Mouse (Mus musculus) liver, embryonic 12.5 days (tissue): ENCODE measurements around the gene Foxa1. TPM values are rescaled to one million over a fixed set of nuclear protein-coding genes. Genes with fewer than 3 reads are reported as not detected.

ENCODE experiments used
- ATAC-seq: fragments of 200-750 bp; cut with Nextera tagmentation; 2 replicates; pipeline ENCODE4 v1.8.0; 2017; ENCODE audit warnings: moderate number of reproducible peaks, mild to moderate bottlenecking, moderate library complexity
- H3K27ac ChIP-seq: fragments of 300-500 bp; sonication (generic); 2 replicates; pipeline ENCODE4 v1.5.1; 2016; ENCODE audit warnings: mild to moderate bottlenecking
- H3K27me3 ChIP-seq: fragments of 300-500 bp; sonication (generic); replicated peaks from 2 replicates; pipeline ENCODE4 v1.6.1; 2016; ENCODE audit warnings: mild to moderate bottlenecking, moderate library complexity
- H3K36me3 ChIP-seq: fragments of 300-500 bp; sonication (generic); 2 replicates; pipeline ENCODE4 v1.6.1; 2016; ENCODE audit warnings: mild to moderate bottlenecking, moderate library complexity
- H3K4me1 ChIP-seq: fragments of 300-500 bp; sonication (generic); 2 replicates; pipeline ENCODE4 v1.6.1; 2016
- H3K4me2 ChIP-seq: fragments of 300-500 bp; sonication (generic); 2 replicates; pipeline ENCODE4 v1.6.1; 2016; ENCODE audit warnings: mild to moderate bottlenecking, moderate library complexity
- H3K4me3 ChIP-seq: fragments of 300-500 bp; sonication (generic); 2 replicates; pipeline ENCODE4 v1.5.1; 2016; ENCODE audit warnings: mild to moderate bottlenecking, moderate library complexity
- H3K9ac ChIP-seq: fragments of 300-500 bp; sonication (generic); 2 replicates; pipeline ENCODE4 v1.6.1; 2016; ENCODE audit warnings: mild to moderate bottlenecking, moderate library complexity
- H3K9me3 ChIP-seq: fragments of 300-500 bp; sonication (generic); replicated peaks from 2 replicates; pipeline ENCODE4 v1.6.1; 2016; ENCODE audit warnings: mild to moderate bottlenecking, moderate library complexity
- WGBS: fragments of 180-500 bp; shearing (Covaris S2); methylation state at CpG from one replicate; pipeline ENCODE4 v1.1.7; 2016; ENCODE audit not compliant: insufficient replicate concordance; 5-methylcytosine and 5-hydroxymethylcytosine counted together
- polyA plus RNA-seq: library from polyadenylated mRNA; unstranded; fragments of >200 nt; fragmentation: Nextera tagmentation; extraction: Ambion mirVana; gene quantifications from 2 replicates; pipeline ENCODE4 v1.2.1, GENCODE M21; 2016

Foxa1 gene
- polyA plus RNA-seq, 1 experiment from 2014 or later, result 2.6 TPM

- ATAC-seq, result no peak
- Histone ChIP-seq H3K4me1 (peaks cover 7% of the 10 kb centered on the region), H3K9me3 (no peaks in the 10 kb centered on the region), H3K27me3 (peaks cover 91% of the 10 kb centered on the region), H3K4me2 (peak overlapping the region; percentile 45), H3K9ac (peak overlapping the region; percentile 27; the same call in 1 of the 2 replicates), H3K27ac (peak overlapping the region; percentile 52), H3K36me3 (no peaks in the 10 kb centered on the region), H3K4me3 (peak overlapping the region; percentile 34)
- 2% methylated on average over 63 of the region's 63 CpGs for WGBS
These were observed 7.8 kb downstream of the Foxa1 start for GRCm38 (mm10) chr12:57538588-57539550.

GRCm38 (mm10) chr12:57537791-57538587 is 8.7 kb downstream of the Foxa1 start:
- H3K4me1 ChIP-seq, result peaks cover 7% of the 10 kb centered on the region
- peaks cover 91% of the 10 kb centered on the region for H3K27me3 ChIP-seq
- no peak overlapping the region for H3K27ac ChIP-seq
- H3K4me3 ChIP-seq, result peak overlapping the region; percentile 34; the same call in 1 of the 2 replicates
- no peaks in the 10 kb centered on the region for H3K36me3 ChIP-seq
- H3K9me3 ChIP-seq, result no peaks in the 10 kb centered on the region
- no peak overlapping the region for H3K9ac ChIP-seq
- ATAC-seq, result no peak
- 2% methylated on average over 21 of the region's 21 CpGs for WGBS
- peak overlapping the region; percentile 45 for H3K4me2 ChIP-seq

GRCm38 (mm10) chr12:57536909-57537670 is 9.6 kb downstream of the Foxa1 start:
- Histone ChIP-seq H3K9me3 (no peaks in the 10 kb centered on the region), H3K36me3 (no peaks in the 10 kb centered on the region), H3K9ac (no peak overlapping the region), H3K4me1 (peaks cover 3% of the 10 kb centered on the region; the same call in 1 of the 2 replicates), H3K4me3 (no peak overlapping the region), H3K4me2 (no peak overlapping the region), H3K27ac (no peak overlapping the region), H3K27me3 (peaks cover 91% of the 10 kb centered on the region)
- ATAC-seq, result no peak
- WGBS, result 8% methylated on average over 11 of the region's 11 CpGs

GRCm38 (mm10) chr12:57536056-57536908 is 10.4 kb downstream of the Foxa1 start:
- Histone ChIP-seq H3K4me3 (no peak overlapping the region), H3K27ac (no peak overlapping the region), H3K4me1 (no peaks in the 10 kb centered on the region), H3K4me2 (no peak overlapping the region), H3K27me3 (peaks cover 91% of the 10 kb centered on the region), H3K36me3 (no peaks in the 10 kb centered on the region), H3K9ac (no peak overlapping the region), H3K9me3 (no peaks in the 10 kb centered on the region)
- no peak; the same call in 1 of the 2 replicates for ATAC-seq
- WGBS, result 5% methylated on average over 25 of the region's 25 CpGs

GRCm38 (mm10) chr12:57534879-57535611 is 11.7 kb downstream of the Foxa1 start:
- peak; percentile 74 for ATAC-seq
- WGBS, result 6% methylated on average over 22 of the region's 39 CpGs
- H3K4me2 ChIP-seq, result peak overlapping the region; percentile 27
- peaks cover 94% of the 10 kb centered on the region for H3K27me3 ChIP-seq
- no peak overlapping the region; the same call in 1 of the 2 replicates for H3K4me3 ChIP-seq
- no peak overlapping the region for H3K27ac ChIP-seq
- H3K4me1 ChIP-seq, result no peaks in the 10 kb centered on the region
- no peak overlapping the region for H3K9ac ChIP-seq
- no peaks in the 10 kb centered on the region for H3K9me3 ChIP-seq
- H3K36me3 ChIP-seq, result no peaks in the 10 kb centered on the region

- H3K27ac ChIP-seq, result no peak overlapping the region
- H3K4me1 ChIP-seq, result no peaks in the 10 kb centered on the region
- no peaks in the 10 kb centered on the region for H3K9me3 ChIP-seq
- H3K27me3 ChIP-seq, result peaks cover 89% of the 10 kb centered on the region
- WGBS, result 8% methylated on average over 4 of the region's 6 CpGs
- peak overlapping the region; percentile 27 for H3K4me2 ChIP-seq
- no peak overlapping the region for H3K9ac ChIP-seq
- no peak; the same call in 1 of the 2 replicates for ATAC-seq
- no peak overlapping the region; the same call in 1 of the 2 replicates for H3K4me3 ChIP-seq
- no peaks in the 10 kb centered on the region for H3K36me3 ChIP-seq
These were observed 12.2 kb downstream of the Foxa1 start for GRCm38 (mm10) chr12:57534517-57534878.

- Histone ChIP-seq H3K4me2 (no peak overlapping the region), H3K27me3 (peaks cover 60% of the 10 kb centered on the region), H3K4me3 (no peak overlapping the region), H3K9ac (no peak overlapping the region), H3K27ac (no peak overlapping the region), H3K4me1 (no peaks in the 10 kb centered on the region), H3K9me3 (no peaks in the 10 kb centered on the region), H3K36me3 (no peaks in the 10 kb centered on the region)
- no peak for ATAC-seq
- WGBS, result 30% methylated on average over 9 of the region's 9 CpGs
These were observed 16.2 kb downstream of the Foxa1 start for GRCm38 (mm10) chr12:57530474-57530873.

- 52% methylated on average over 4 of the region's 4 CpGs for WGBS
- Histone ChIP-seq H3K9me3 (no peaks in the 10 kb centered on the region), H3K27ac (no peak overlapping the region), H3K4me2 (no peak overlapping the region), H3K36me3 (no peaks in the 10 kb centered on the region), H3K4me1 (no peaks in the 10 kb centered on the region), H3K27me3 (peaks cover 39% of the 10 kb centered on the region), H3K9ac (no peak overlapping the region), H3K4me3 (no peak overlapping the region)
- ATAC-seq, result no peak
These were observed 18.4 kb downstream of the Foxa1 start for GRCm38 (mm10) chr12:57528335-57528734.

- Histone ChIP-seq H3K4me1 (no peaks in the 10 kb centered on the region), H3K36me3 (no peaks in the 10 kb centered on the region), H3K27me3 (no peaks in the 10 kb centered on the region; the same call in 1 of the 2 replicates), H3K9ac (no peak overlapping the region), H3K27ac (no peak overlapping the region), H3K9me3 (no peaks in the 10 kb centered on the region), H3K4me3 (no peak overlapping the region), H3K4me2 (no peak overlapping the region)
- ATAC-seq, result no peak
- 46% methylated on average over 12 of the region's 12 CpGs for WGBS
These were observed 30.9 kb downstream of the Foxa1 start for GRCm38 (mm10) chr12:57515702-57516377.

- H3K4me3 ChIP-seq, result no peak overlapping the region
- H3K9ac ChIP-seq, result no peak overlapping the region
- no peak for ATAC-seq
- no peaks in the 10 kb centered on the region for H3K36me3 ChIP-seq
- WGBS, result 39% methylated on average over 1 of the region's 1 CpGs
- no peaks in the 10 kb centered on the region for H3K9me3 ChIP-seq
- no peak overlapping the region for H3K27ac ChIP-seq
- no peak overlapping the region for H3K4me2 ChIP-seq
- H3K27me3 ChIP-seq, result no peaks in the 10 kb centered on the region; the same call in 1 of the 2 replicates
- H3K4me1 ChIP-seq, result no peaks in the 10 kb centered on the region
These were observed 32.2 kb downstream of the Foxa1 start for GRCm38 (mm10) chr12:57514552-57514951.
